Mouse (Mus musculus) hindbrain, embryonic 14.5 days (tissue): ENCODE data around the gene Amdhd2. TPM values are rescaled to one million over a fixed set of nuclear protein-coding genes. Genes with fewer than 3 reads are reported as not detected.

Experiments used
- ATAC-seq: fragments of 200-750 bp; cut with Nextera tagmentation; 2 replicates; pipeline ENCODE4 v1.8.0; 2017; ENCODE audit warnings: moderate number of reproducible peaks, mild to moderate bottlenecking, moderate TSS enrichment, moderate library complexity; ENCODE audit not compliant: low FRiP score
- DNase-seq: peaks from one replicate; pipeline ENCODE4 v3.0.0-alpha.2; 2015; ENCODE audit warnings: low spot score
- H3K27ac ChIP-seq: fragments of 300-500 bp; sonication (generic); 2 replicates; pipeline ENCODE4 v1.5.1; 2014; ENCODE audit warnings: mild to moderate bottlenecking, moderate library complexity
- H3K27me3 ChIP-seq: fragments of 300-500 bp; sonication (generic); 2 replicates; pipeline ENCODE4 v1.6.1; 2014; ENCODE audit warnings: mild to moderate bottlenecking, low read length, mixed read lengths; ENCODE audit not compliant: control insufficient read depth, insufficient read depth
- H3K36me3 ChIP-seq: fragments of 300-500 bp; sonication (generic); replicated peaks from 2 replicates; pipeline ENCODE4 v1.6.1; 2014; ENCODE audit not compliant: control insufficient read depth, insufficient read depth
- H3K4me1 ChIP-seq: fragments of 300-500 bp; sonication (generic); replicated peaks from 2 replicates; pipeline ENCODE4 v1.6.1; 2014; ENCODE audit warnings: antibody characterized with exemption, low read length, mixed read lengths; ENCODE audit not compliant: control insufficient read depth, insufficient read depth
- H3K4me2 ChIP-seq: fragments of 300-500 bp; sonication (generic); replicated peaks from 2 replicates; pipeline ENCODE4 v1.6.1; 2014; ENCODE audit warnings: mild to moderate bottlenecking, moderate library complexity
- H3K4me3 ChIP-seq: fragments of 300-500 bp; sonication (generic); replicated peaks from 2 replicates; pipeline ENCODE4 v1.5.1; 2014; ENCODE audit warnings: mild to moderate bottlenecking, low read length
- H3K9ac ChIP-seq: fragments of 300-500 bp; sonication (generic); 2 replicates; pipeline ENCODE4 v1.6.1; 2014
- H3K9me3 ChIP-seq: fragments of 300-500 bp; sonication (generic); 2 replicates; pipeline ENCODE4 v1.6.1; 2016; ENCODE audit warnings: low read length; ENCODE audit not compliant: control insufficient read depth
- WGBS: fragments of 180-500 bp; shearing (Covaris S2); extraction: QIAGEN DNeasy Blood & Tissue Kit; methylation state at CpG from one replicate; pipeline ENCODE4 v1.1.7; 2014; 5-methylcytosine and 5-hydroxymethylcytosine counted together
- polyA plus RNA-seq: library from polyadenylated mRNA; unstranded; fragments of >200 nt; fragmentation: Nextera tagmentation; extraction: Ambion mirVana; gene quantifications from 2 replicates; pipeline ENCODE4 v1.2.1, GENCODE M21; 2014

The Amdhd2 gene
- polyA plus RNA-seq, 1 experiment from 2014 or later: 30.6 TPM

- Histone ChIP-seq H3K27me3 (no peaks in the 10 kb centered on the region), H3K9ac (no peak overlapping the region), H3K9me3 (no peaks in the 10 kb centered on the region), H3K4me2 (no peak overlapping the region), H3K36me3 (no peaks in the 10 kb centered on the region; the same call in 1 of the 2 replicates), H3K4me1 (peaks cover 7% of the 10 kb centered on the region), H3K4me3 (no peak overlapping the region), H3K27ac (no peak overlapping the region)
- ATAC-seq (no peak), DNase-seq (peak; percentile 88)
- WGBS: 6% methylated on average over 3 of the region's 3 CpGs
Measured at GRCm38 (mm10) chr17:24173423-24173822, 9.9 kb upstream of the Amdhd2 start.

GRCm38 (mm10) chr17:24171738-24172137 lies 8.2 kb upstream of the Amdhd2 start:
- WGBS: 82% methylated on average over 4 of the region's 4 CpGs
- H3K4me3 ChIP-seq: no peak overlapping the region
- H3K9me3 ChIP-seq: no peaks in the 10 kb centered on the region

GRCm38 (mm10) chr17:24170729-24171128 lies 7.2 kb upstream of the Amdhd2 start:
- Histone ChIP-seq H3K27ac (no peak overlapping the region), H3K4me3 (no peak overlapping the region)

More at GRCm38 (mm10) chr17:24171738-24172137, 8.2 kb upstream of the Amdhd2 start:
- DNase-seq (no peak), ATAC-seq (no peak)
- no peaks in the 10 kb centered on the region for H3K27me3 ChIP-seq
- H3K27ac ChIP-seq: no peak overlapping the region
- H3K36me3 ChIP-seq: peaks cover 12% of the 10 kb centered on the region
- H3K4me1 ChIP-seq: peaks cover 24% of the 10 kb centered on the region
- no peak overlapping the region for H3K4me2 ChIP-seq
- no peak overlapping the region for H3K9ac ChIP-seq

GRCm38 (mm10) chr17:24170125-24170524 lies 6.6 kb upstream of the Amdhd2 start:
- no peak for DNase-seq
- Histone ChIP-seq H3K27me3 (no peaks in the 10 kb centered on the region), H3K27ac (peak overlapping the region; percentile 97), H3K9ac (peak overlapping the region; percentile 97), H3K36me3 (peaks cover 16% of the 10 kb centered on the region), H3K4me3 (peak overlapping the region; percentile 97), H3K4me1 (peaks cover 27% of the 10 kb centered on the region), H3K9me3 (no peaks in the 10 kb centered on the region), H3K4me2 (peak overlapping the region; percentile 76)
- ATAC-seq: no peak
- WGBS: 71% methylated on average over 3 of the region's 3 CpGs

More at GRCm38 (mm10) chr17:24170729-24171128, 7.2 kb upstream of the Amdhd2 start:
- Histone ChIP-seq H3K4me1 (peaks cover 27% of the 10 kb centered on the region), H3K9ac (no peak overlapping the region), H3K9me3 (no peaks in the 10 kb centered on the region), H3K27me3 (no peaks in the 10 kb centered on the region), H3K36me3 (peaks cover 16% of the 10 kb centered on the region), H3K4me2 (no peak overlapping the region)
- WGBS: 85% methylated on average over 5 of the region's 5 CpGs
- DNase-seq: no peak
- no peak for ATAC-seq

GRCm38 (mm10) chr17:24169317-24170065 lies 5.9 kb upstream of the Amdhd2 start, which contains the start of gene Atp6v0c:
Atp6v0c (minus strand) TSS chr17:24169702.
- Histone ChIP-seq H3K9ac (peak within 1 kb of the TSS; percentile 97), H3K27ac (peak within 1 kb of the TSS; percentile 97), H3K4me1 (peaks cover 27% of the 10 kb centered on the region), H3K36me3 (peaks cover 21% of the 10 kb centered on the region), H3K4me2 (peak within 1 kb of the TSS; percentile 76), H3K27me3 (no peaks in the 10 kb centered on the region), H3K9me3 (no peaks in the 10 kb centered on the region), H3K4me3 (peak within 1 kb of the TSS; percentile 97)
- under 1% methylated on average over 58 of the region's 58 CpGs for WGBS
- DNase-seq (peak; percentile 96), ATAC-seq (peak; percentile 90)

GRCm38 (mm10) chr17:24168590-24169277 lies 5.2 kb upstream of the Amdhd2 start:
- H3K36me3 ChIP-seq: peaks cover 23% of the 10 kb centered on the region
- ATAC-seq (peak; percentile 63), DNase-seq (peak; percentile 74)
- peaks cover 27% of the 10 kb centered on the region for H3K4me1 ChIP-seq
- H3K27ac ChIP-seq: peak overlapping the region; percentile 97
- WGBS: 2% methylated on average over 39 of the region's 41 CpGs
- H3K27me3 ChIP-seq: no peaks in the 10 kb centered on the region
- H3K9me3 ChIP-seq: no peaks in the 10 kb centered on the region
- peak overlapping the region; percentile 97 for H3K9ac ChIP-seq
- peak overlapping the region; percentile 76 for H3K4me2 ChIP-seq
- peak overlapping the region; percentile 97 for H3K4me3 ChIP-seq

- no peak for ATAC-seq
- Histone ChIP-seq H3K27me3 (no peaks in the 10 kb centered on the region), H3K36me3 (peaks cover 23% of the 10 kb centered on the region), H3K4me2 (peak overlapping the region; percentile 76), H3K4me1 (peaks cover 27% of the 10 kb centered on the region), H3K4me3 (peak overlapping the region; percentile 97), H3K9ac (peak overlapping the region; percentile 97), H3K27ac (peak overlapping the region; percentile 97), H3K9me3 (no peaks in the 10 kb centered on the region)
- WGBS: 64% methylated on average over 7 of the region's 7 CpGs
- no peak for DNase-seq
Measured at GRCm38 (mm10) chr17:24167891-24168505, 4.4 kb upstream of the Amdhd2 start.

GRCm38 (mm10) chr17:24167120-24167519 lies 3.6 kb upstream of the Amdhd2 start:
- DNase-seq (no peak), ATAC-seq (no peak)
- Histone ChIP-seq H3K4me2 (peak overlapping the region; percentile 76), H3K4me1 (peaks cover 34% of the 10 kb centered on the region), H3K27me3 (no peaks in the 10 kb centered on the region), H3K36me3 (peaks cover 23% of the 10 kb centered on the region), H3K4me3 (peak overlapping the region; percentile 8; the same call in 1 of the 2 replicates), H3K9ac (no peak overlapping the region), H3K27ac (no peak overlapping the region), H3K9me3 (no peaks in the 10 kb centered on the region)
- 92% methylated on average over 6 of the region's 6 CpGs for WGBS
